Mouse (Mus musculus): ENCODE data around the gene Arid3b. TPM values are rescaled to one million over a fixed set of nuclear protein-coding genes. Genes with fewer than 3 reads are reported as not detected.

Gene Arid3b
- polyA plus RNA-seq, 1 experiment from 2014 or later, result 56.8 TPM

DNA sequence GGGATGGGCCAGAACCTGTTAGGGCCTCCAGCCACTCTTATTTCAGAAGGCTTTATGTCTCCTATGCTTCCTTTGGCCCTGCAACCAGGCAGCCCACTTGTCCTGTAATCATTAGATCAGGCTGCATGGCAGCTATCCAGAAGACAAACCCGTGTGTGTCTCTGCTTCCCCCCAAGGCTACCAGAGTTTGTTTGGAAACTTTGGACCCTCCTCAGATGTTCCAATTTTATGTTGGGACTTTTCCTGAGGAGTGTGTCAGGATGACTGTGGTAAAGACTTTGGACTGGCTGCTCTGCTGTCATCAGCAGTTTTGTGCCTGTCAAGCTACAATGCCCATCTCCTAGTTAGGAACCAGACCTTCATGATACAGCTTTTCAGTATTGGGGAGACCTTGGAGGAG, 87.8 kb downstream of the Arid3b start:
- no peak overlapping the region for H3K27ac ChIP-seq
- no peak overlapping the region for H3K4me3 ChIP-seq
- 82% methylated on average over 1 of the region's 1 CpGs for WGBS
- H3K36me3 ChIP-seq, result peaks cover 98% of the 10 kb centered on the region
- no peaks in the 10 kb centered on the region for H3K27me3 ChIP-seq (ENCODE audit: low read depth, poor library complexity, severe bottlenecking)
- H3K9me3 ChIP-seq (replicated peaks), result no peaks in the 10 kb centered on the region
- H3K4me1 ChIP-seq, result no peaks in the 10 kb centered on the region
- no peak for DNase-seq (ENCODE audit: low spot score)

- Histone ChIP-seq H3K27me3 (ENCODE audit: low read depth, poor library complexity, severe bottlenecking) (no peaks in the 10 kb centered on the region), H3K4me1 (no peaks in the 10 kb centered on the region), H3K4me3 (no peak overlapping the region), H3K36me3 (peaks cover 96% of the 10 kb centered on the region), H3K9me3 (replicated peaks) (no peaks in the 10 kb centered on the region), H3K27ac (no peak overlapping the region)
- 94% methylated on average over 6 of the region's 6 CpGs for WGBS
- DNase-seq (ENCODE audit: low spot score), result no peak
Measured at GRCm38 (mm10) chr9:57748137-57748536, 88.5 kb downstream of the Arid3b start.

GRCm38 (mm10) chr9:57747067-57747466, 89.5 kb downstream of the Arid3b start:
- H3K27ac ChIP-seq, result no peak overlapping the region
- H3K36me3 ChIP-seq, result peaks cover 96% of the 10 kb centered on the region
- H3K27me3 ChIP-seq (ENCODE audit: low read depth, poor library complexity, severe bottlenecking), result no peaks in the 10 kb centered on the region
- H3K9me3 ChIP-seq (replicated peaks), result no peaks in the 10 kb centered on the region
- DNase-seq (ENCODE audit: low spot score), result no peak
- H3K4me1 ChIP-seq, result no peaks in the 10 kb centered on the region
- 82% methylated on average over 1 of the region's 1 CpGs for WGBS
- H3K4me3 ChIP-seq, result no peak overlapping the region

- Histone ChIP-seq H3K4me1 (no peaks in the 10 kb centered on the region), H3K27me3 (ENCODE audit: low read depth, poor library complexity, severe bottlenecking) (no peaks in the 10 kb centered on the region), H3K9me3 (replicated peaks) (no peaks in the 10 kb centered on the region), H3K4me3 (no peak overlapping the region), H3K27ac (no peak overlapping the region), H3K36me3 (peaks cover 96% of the 10 kb centered on the region)
- no peak for DNase-seq (ENCODE audit: low spot score)
- WGBS, result 80% methylated on average over 3 of the region's 3 CpGs
Measured at GRCm38 (mm10) chr9:57744462-57745091, 92.0 kb downstream of the Arid3b start.

Other genes starting within 250 kb of the Arid3b start
- 10.1 and 12.0 TPM in 2 replicates for gene Ulk3, start 247.3 kb downstream of the Arid3b start, polyA plus RNA-seq (2016; fragmentation: Nextera tagmentation; extraction: Ambion mirVana)
- gene Cplx3, start 230.5 kb downstream of the Arid3b start, polyA plus RNA-seq (2016; fragmentation: Nextera tagmentation; extraction: Ambion mirVana), result not detected in 2 replicates
- not detected in 2 replicates for gene Lman1l, start 216.0 kb downstream of the Arid3b start, polyA plus RNA-seq (2016; fragmentation: Nextera tagmentation; extraction: Ambion mirVana)
- gene Csk, start 183.2 kb downstream of the Arid3b start, polyA plus RNA-seq (2016; fragmentation: Nextera tagmentation; extraction: Ambion mirVana), result 33.2 and 40.1 TPM in 2 replicates
- not detected in 2 replicates for gene Cyp1a2, start 153.1 kb downstream of the Arid3b start, polyA plus RNA-seq (2016; fragmentation: Nextera tagmentation; extraction: Ambion mirVana)
- 0.11 TPM in 1 of 2 replicates, not detected in the other for gene Cyp1a1, start 148.9 kb downstream of the Arid3b start, polyA plus RNA-seq (2016; fragmentation: Nextera tagmentation; extraction: Ambion mirVana)
- gene Edc3, start 128.3 kb downstream of the Arid3b start, polyA plus RNA-seq (2016; fragmentation: Nextera tagmentation; extraction: Ambion mirVana), result 47.1 and 49.2 TPM in 2 replicates
- 93.2 and 95.9 TPM in 2 replicates for gene Clk3, start 70.9 kb downstream of the Arid3b start, polyA plus RNA-seq (2016; fragmentation: Nextera tagmentation; extraction: Ambion mirVana)
- gene Ubl7, start 74.2 kb upstream of the Arid3b start, polyA plus RNA-seq (2016; fragmentation: Nextera tagmentation; extraction: Ambion mirVana), result 123 and 130 TPM in 2 replicates
- gene Sema7a, start 103.3 kb upstream of the Arid3b start, polyA plus RNA-seq (2016; fragmentation: Nextera tagmentation; extraction: Ambion mirVana), result 0.20 and 0.26 TPM in 2 replicates
- 0.26 TPM in 1 of 2 replicates, not detected in the other for gene Cyp11a1, start 169.6 kb upstream of the Arid3b start, polyA plus RNA-seq (2016; fragmentation: Nextera tagmentation; extraction: Ambion mirVana)
- gene Stra6, start 227.0 kb upstream of the Arid3b start, polyA plus RNA-seq (2016; fragmentation: Nextera tagmentation; extraction: Ambion mirVana), result 45.3 and 59.9 TPM in 2 replicates

Measured in limb, embryonic 10.5 days (tissue).